Comparison of ENCODE assay signal across 9 mouse cellular contexts in the genomic region with DNA sequence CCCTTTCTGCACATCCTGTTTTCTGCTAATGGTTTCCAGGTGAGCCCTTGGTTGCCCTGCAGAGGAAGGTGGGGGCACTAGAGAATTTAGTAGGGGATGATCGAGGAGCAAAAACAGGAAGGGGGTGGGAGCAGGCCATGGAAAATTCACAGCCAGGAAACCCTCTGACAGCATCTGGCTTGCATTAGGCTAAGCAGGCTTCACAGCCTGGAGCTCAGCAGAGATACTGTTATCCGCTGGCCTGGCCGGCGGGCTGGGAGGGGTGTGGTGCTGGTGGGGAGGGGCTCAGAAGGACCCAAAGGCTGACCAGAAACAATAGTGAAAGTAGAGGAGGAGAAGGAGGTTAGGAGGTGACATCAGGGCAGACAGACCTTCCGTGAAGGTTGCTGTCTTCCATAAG. TPM values are rescaled to one million over a fixed set of nuclear protein-coding genes. Genes with fewer than 3 reads are reported as not detected.
A peak's percentile ranks its signal among the peaks of the same experiment; 100 is the strongest.
DNase-seq lines count a peak whose midpoint lies in the region; ATAC-seq lines count a peak whose summit lies in the region.
"Had no signal": no experiment of that assay in that cellular context is flagged by ENCODE, and none has a peak within 500 bp of the region (broad histone marks: within the 10 kb centered on the region; RNA-seq: fewer than 3 reads in every experiment).

No protein-coding gene starts in this region.

- peak; percentile 75 for DNase-seq in hindbrain, embryonic 10.5 days (ENCODE audit: low spot score)
- DNase-seq in embryonic facial prominence, embryonic 14.5 days (ENCODE audit: low spot score): peak; percentile 92
- peak; percentile 76 to 77 for DNase-seq in heart, postnatal 10 days
- DNase-seq in layer of hippocampus, postnatal 14 days (ENCODE audit: low spot score in 2 of 2): no peak
- DNase-seq in right cerebral cortex, postnatal 4 days: no peak
- no peak for DNase-seq in Muller cell, postnatal 12 days (ENCODE audit: inconsistent ontology term)
- DNase-seq: cerebellum, adult 18-20 months had no signal

- H3K9me3 ChIP-seq in hindbrain, embryonic 10.5 days: no peaks in the 10 kb centered on the region
- H3K9me3 ChIP-seq in hindbrain, embryonic 13.5 days: no peaks in the 10 kb centered on the region
- no peaks in the 10 kb centered on the region for H3K9me3 ChIP-seq in embryonic facial prominence, embryonic 14.5 days (ENCODE audit: control insufficient read depth, low read length)
- no peaks in the 10 kb centered on the region for H3K9me3 ChIP-seq in liver, embryonic 16.5 days (replicated peaks; ENCODE audit: control insufficient read depth, low read length)

- no peak overlapping the region for H3K4me3 ChIP-seq in hindbrain, embryonic 10.5 days
- no peak overlapping the region for H3K4me3 ChIP-seq in hindbrain, embryonic 13.5 days
- H3K4me3 ChIP-seq in embryonic facial prominence, embryonic 14.5 days (ENCODE audit: low read depth, low read length): no peak overlapping the region
- peak overlapping the region; percentile 80 for H3K4me3 ChIP-seq in liver, embryonic 16.5 days (ENCODE audit: low read depth, low read length)

- peak overlapping the region; percentile 76 for H3K27ac ChIP-seq in hindbrain, embryonic 10.5 days
- H3K27ac ChIP-seq in hindbrain, embryonic 13.5 days: no peak overlapping the region
- peak overlapping the region; percentile 92 for H3K27ac ChIP-seq in embryonic facial prominence, embryonic 14.5 days (replicated peaks; ENCODE audit: low read depth, low read length)
- H3K27ac ChIP-seq in liver, embryonic 16.5 days (ENCODE audit: low read length): peak overlapping the region; percentile 98

- intact Hi-C loops in heart, postnatal 10 days (cut with DNase I): no loop called here

- H3K4me2 ChIP-seq in hindbrain, embryonic 13.5 days: no peak overlapping the region
- no peak overlapping the region for H3K4me2 ChIP-seq in embryonic facial prominence, embryonic 14.5 days (ENCODE audit: low read depth, low read length)
- H3K4me2 ChIP-seq in liver, embryonic 16.5 days (ENCODE audit: low read depth, low read length): peak overlapping the region; percentile 65

- peaks cover 23% of the 10 kb centered on the region for H3K27me3 ChIP-seq in hindbrain, embryonic 10.5 days (ENCODE audit: insufficient read depth, poor library complexity, severe bottlenecking)
- H3K27me3 ChIP-seq in hindbrain, embryonic 13.5 days: no peaks in the 10 kb centered on the region
- no peaks in the 10 kb centered on the region for H3K27me3 ChIP-seq in embryonic facial prominence, embryonic 14.5 days (replicated peaks; ENCODE audit: control insufficient read depth, insufficient read depth, low read length)
- no peaks in the 10 kb centered on the region for H3K27me3 ChIP-seq in liver, embryonic 16.5 days (ENCODE audit: control insufficient read depth, insufficient read depth, low read depth, low read length)

- 46% methylated on average over 5 of the region's 5 CpGs for WGBS in hindbrain, embryonic 10.5 days
- 78% methylated on average over 5 of the region's 5 CpGs for WGBS in hindbrain, embryonic 13.5 days
- WGBS in embryonic facial prominence, embryonic 14.5 days: 20% methylated on average over 5 of the region's 5 CpGs
- 12% methylated on average over 5 of the region's 5 CpGs for WGBS in liver, embryonic 16.5 days (ENCODE audit: insufficient replicate concordance)

- no peaks in the 10 kb centered on the region for H3K36me3 ChIP-seq in hindbrain, embryonic 10.5 days
- no peaks in the 10 kb centered on the region for H3K36me3 ChIP-seq in hindbrain, embryonic 13.5 days
- no peaks in the 10 kb centered on the region for H3K36me3 ChIP-seq in embryonic facial prominence, embryonic 14.5 days (ENCODE audit: control insufficient read depth, insufficient read depth, low read length)
- peaks cover 7% of the 10 kb centered on the region for H3K36me3 ChIP-seq in liver, embryonic 16.5 days (ENCODE audit: control insufficient read depth, insufficient read depth)

- H3K4me1 ChIP-seq in hindbrain, embryonic 10.5 days (replicated peaks): peaks cover 48% of the 10 kb centered on the region
- peaks cover 19% of the 10 kb centered on the region for H3K4me1 ChIP-seq in hindbrain, embryonic 13.5 days (replicated peaks)
- H3K4me1 ChIP-seq in embryonic facial prominence, embryonic 14.5 days (ENCODE audit: control insufficient read depth, insufficient read depth, low read length): peaks cover 37% of the 10 kb centered on the region
- H3K4me1 ChIP-seq in liver, embryonic 16.5 days (ENCODE audit: control insufficient read depth, low read depth, low read length): peaks cover 42% of the 10 kb centered on the region

- ATAC-seq in hindbrain, embryonic 13.5 days (ENCODE audit: low FRiP score): no peak
- peak; percentile 56 for ATAC-seq in embryonic facial prominence, embryonic 14.5 days (ENCODE audit: low read depth)
- peak; percentile 38 for ATAC-seq in liver, embryonic 16.5 days (ENCODE audit: low read depth)

- no peak overlapping the region for H3K9ac ChIP-seq in hindbrain, embryonic 13.5 days
- H3K9ac ChIP-seq in embryonic facial prominence, embryonic 14.5 days (ENCODE audit: low read depth, low read length): no peak overlapping the region
- H3K9ac ChIP-seq in liver, embryonic 16.5 days (ENCODE audit: low read depth, low read length): peak overlapping the region; percentile 94

RNA-seq across cellular contexts. Expression of a gene that starts 12.4 kb away (rescaled TPM):
- 39.7 and 39.8 TPM in 2 replicates for polyA plus RNA-seq in hindbrain, embryonic 10.5 days (2016; fragmentation: Nextera tagmentation; extraction: Ambion mirVana)
- 22.6 and 25.1 TPM in 2 replicates for polyA plus RNA-seq in hindbrain, embryonic 13.5 days (2015; fragmentation: Nextera tagmentation; extraction: Ambion mirVana)
- polyA plus RNA-seq in embryonic facial prominence, embryonic 14.5 days (2014; fragmentation: Nextera tagmentation; extraction: Ambion mirVana): 48.1 and 54.4 TPM in 2 replicates
- total RNA-seq in heart, postnatal 10 days (2021): 10 to 100 TPM; 10.4 to 12.1 TPM
- polyA plus RNA-seq in liver, embryonic 16.5 days (2015; fragmentation: Nextera tagmentation; extraction: Ambion mirVana): 236 and 248 TPM in 2 replicates
- 10 to 100 TPM in 1 of 2 experiments, 1 to 10 TPM in 1; 8.9 to 12.8 TPM for total RNA-seq in layer of hippocampus, postnatal 14 days (2021)

RNA-seq across cellular contexts. Expression of a gene that starts 12.5 kb away (rescaled TPM):
- polyA plus RNA-seq in hindbrain, embryonic 10.5 days (2016; fragmentation: Nextera tagmentation; extraction: Ambion mirVana): 1.8 TPM in 2 replicates
- 1.5 and 1.7 TPM in 2 replicates for polyA plus RNA-seq in hindbrain, embryonic 13.5 days (2015; fragmentation: Nextera tagmentation; extraction: Ambion mirVana)
- 1.5 and 2.2 TPM in 2 replicates for polyA plus RNA-seq in embryonic facial prominence, embryonic 14.5 days (2014; fragmentation: Nextera tagmentation; extraction: Ambion mirVana)
- total RNA-seq in heart, postnatal 10 days (2021): under 1 TPM; 0.20 to 0.36 TPM
- polyA plus RNA-seq in liver, embryonic 16.5 days (2015; fragmentation: Nextera tagmentation; extraction: Ambion mirVana): 0.13 and 0.14 TPM in 2 replicates
- total RNA-seq in layer of hippocampus, postnatal 14 days (2021): 1 to 10 TPM in 1 of 2 experiments, under 1 TPM in 1; 0.97 to 1.1 TPM

RNA-seq across cellular contexts. Expression of a gene that starts 27.5 kb away (rescaled TPM):
- polyA plus RNA-seq in hindbrain, embryonic 10.5 days (2016; fragmentation: Nextera tagmentation; extraction: Ambion mirVana): 6.7 and 8.1 TPM in 2 replicates
- 15.2 and 18.0 TPM in 2 replicates for polyA plus RNA-seq in hindbrain, embryonic 13.5 days (2015; fragmentation: Nextera tagmentation; extraction: Ambion mirVana)
- polyA plus RNA-seq in embryonic facial prominence, embryonic 14.5 days (2014; fragmentation: Nextera tagmentation; extraction: Ambion mirVana): 15.6 and 20.9 TPM in 2 replicates
- total RNA-seq in heart, postnatal 10 days (2021): 10 to 100 TPM; 39.7 to 45.5 TPM
- polyA plus RNA-seq in liver, embryonic 16.5 days (2015; fragmentation: Nextera tagmentation; extraction: Ambion mirVana): 7.3 and 8.6 TPM in 2 replicates
- total RNA-seq in layer of hippocampus, postnatal 14 days (2021): 10 to 100 TPM; 34.3 to 36.8 TPM

RNA-seq across cellular contexts. Expression of a gene that starts 33.5 kb away (rescaled TPM):
- 1,451 and 1,593 TPM in 2 replicates for polyA plus RNA-seq in hindbrain, embryonic 10.5 days (2016; fragmentation: Nextera tagmentation; extraction: Ambion mirVana)
- polyA plus RNA-seq in hindbrain, embryonic 13.5 days (2015; fragmentation: Nextera tagmentation; extraction: Ambion mirVana): 1,535 and 1,618 TPM in 2 replicates
- polyA plus RNA-seq in embryonic facial prominence, embryonic 14.5 days (2014; fragmentation: Nextera tagmentation; extraction: Ambion mirVana): 1,690 and 1,712 TPM in 2 replicates
- total RNA-seq in heart, postnatal 10 days (2021): 1,000 to 10,000 TPM; 1,753 to 1,826 TPM
- polyA plus RNA-seq in liver, embryonic 16.5 days (2015; fragmentation: Nextera tagmentation; extraction: Ambion mirVana): 3,514 and 3,691 TPM in 2 replicates
- total RNA-seq in layer of hippocampus, postnatal 14 days (2021): 1,000 to 10,000 TPM; 2,325 to 2,371 TPM

Comparison
In these comparisons a context has a peak if more than half of its experiments do, and no peak if none do; other contexts are left out.
1. DNase-seq: peak in hindbrain, embryonic 10.5 days (single experiment), embryonic facial prominence, embryonic 14.5 days (single experiment) and heart, postnatal 10 days (2 of 2); none in layer of hippocampus, postnatal 14 days (0 of 2), right cerebral cortex, postnatal 4 days (single experiment) and Muller cell, postnatal 12 days (single experiment).